ENCODE assay signal across 8 mouse cellular contexts in the genomic region with DNA sequence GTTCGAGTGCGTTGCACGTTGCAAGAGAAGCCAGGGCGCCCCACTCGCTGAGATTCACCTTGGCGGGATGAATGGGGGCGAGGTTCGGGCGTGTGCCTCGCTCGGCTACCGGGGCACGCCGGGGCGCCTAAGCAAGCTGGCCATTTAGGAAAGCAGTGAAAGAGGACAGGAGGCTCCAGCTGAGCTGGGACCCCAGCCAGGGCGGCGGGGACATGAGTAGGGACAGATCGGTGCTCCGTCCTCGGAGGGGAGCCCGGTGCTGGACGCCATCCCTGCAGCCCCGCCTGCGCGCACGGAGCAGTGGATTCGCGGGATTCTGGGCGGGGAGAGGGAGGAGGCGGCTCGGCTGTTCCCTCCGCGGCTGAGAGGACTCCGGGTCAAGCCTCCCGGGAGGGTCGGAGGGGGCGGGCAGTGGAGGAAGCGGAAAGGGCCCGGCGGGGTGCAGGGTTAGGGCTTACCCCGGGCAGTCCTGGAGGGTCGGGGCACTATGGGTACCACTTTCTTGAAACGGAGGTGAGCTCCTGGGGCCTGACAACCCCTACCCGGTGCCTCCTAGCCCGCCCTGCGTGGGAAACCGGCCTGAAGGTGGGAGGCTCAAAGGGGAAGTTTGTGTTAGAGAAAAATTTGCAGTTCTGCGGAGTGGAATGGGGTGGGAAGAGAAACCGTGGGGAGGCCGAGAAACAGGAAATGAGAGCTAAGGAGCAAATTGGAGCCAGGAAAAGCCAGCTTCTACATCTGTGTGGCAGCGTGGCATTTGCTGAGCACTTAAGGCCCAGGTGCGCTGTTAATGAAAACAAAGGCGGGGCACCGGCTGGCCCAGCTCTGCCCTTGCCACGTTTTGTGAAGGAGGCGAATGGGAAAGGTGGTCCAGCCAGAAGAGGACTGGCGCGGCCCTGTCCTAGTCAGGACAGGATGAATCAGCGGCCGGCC. TPM values are rescaled to one million over a fixed set of nuclear protein-coding genes. Genes with fewer than 3 reads are reported as not detected.
A peak's percentile ranks its signal among the peaks of the same experiment; 100 is the strongest.
DNase-seq lines count a peak whose midpoint lies in the region; ATAC-seq and TF ChIP-seq lines count a peak whose summit lies in the region.

No protein-coding gene starts in this region.

- ATAC-seq in Patski = peak; percentile 37
- ATAC-seq in hematopoietic stem cell, adult 5-6 weeks (replicated peaks in 1 of 2; ENCODE audit: insufficient read depth in 1 of 2, low FRiP score in 2 of 2, low TSS enrichment in 1 of 2, low read depth in 1 of 2, poor library complexity in 2 of 2, severe bottlenecking in 2 of 2) = peak; percentile 12 to 27; a peak in 3 of 4 replicates

- POLR2A ChIA-PET in Patski (lab: Charles Lee) = no interaction called here

- CTCF ChIA-PET in Patski (lab: Charles Lee) = no interaction called here

- no peak for TF ChIP-seq CTCF in Patski (IDR thresholded peaks at IDR 0.05)

- no peak for DNase-seq in Patski (ENCODE audit: low read depth, low spot score)
- DNase-seq in cerebellum, adult 8-10 months = peak; percentile 78
- peak; percentile 26 to 66 for DNase-seq in frontal cortex, adult 2 months (ENCODE audit: extremely low spot score in 1 of 2, low spot score in 1 of 2)
- DNase-seq in layer of hippocampus, postnatal 10 days (ENCODE audit: low spot score in 2 of 2) = peak; percentile 71 to 79
- peak; percentile 78 for DNase-seq in lung, postnatal 10 days
- DNase-seq in right cerebral cortex, adult 18-20 months = peak; percentile 77
- peak; percentile 17 to 59 for DNase-seq in urinary bladder, postnatal 36 days (ENCODE audit: low spot score in 2 of 2)

- peaks cover 31% of the 10 kb centered on the region for H3K27me3 ChIP-seq in Patski

- in situ Hi-C loops in Patski (cut with MboI; ENCODE audit: low pct_unique_long_range_greater_than_20kb) = no loop called here

RNA-seq across cellular contexts. Expression of gene Klf12, which starts 1.4 kb away (rescaled TPM):
- 1.9 TPM for polyA plus RNA-seq in Patski (2021)
- polyA plus RNA-seq in frontal cortex, adult 2 months (2012; rRNA removed) = 23.0 and 25.4 TPM in 2 replicates
- total RNA-seq in hematopoietic stem cell, adult 5-6 weeks (2017) = 6.2 and 6.6 TPM in 2 replicates
- total RNA-seq in layer of hippocampus, postnatal 10 days (2021) = 10 to 100 TPM; 36.1 to 39.5 TPM
